Mouse (Mus musculus) neural tube, embryonic 15.5 days (tissue): ENCODE results near the gene Clic4. TPM values are rescaled to one million over a fixed set of nuclear protein-coding genes. Genes with fewer than 3 reads are reported as not detected.
"Not testable (repeated sequence)": the region's sequence is repeated elsewhere in the genome, so short reads cannot be mapped to it uniquely, and the experiment has no call there.

Experiments used
- ATAC-seq: fragments of 200-750 bp; cut with Nextera tagmentation; 2 replicates; pipeline ENCODE4 v1.8.0; 2017; ENCODE audit warnings: mild to moderate bottlenecking, moderate TSS enrichment, moderate library complexity; ENCODE audit not compliant: low FRiP score
- H3K27ac ChIP-seq: fragments of 300-500 bp; sonication (generic); replicated peaks from 2 replicates; pipeline ENCODE4 v1.5.1; 2015; ENCODE audit warnings: mild to moderate bottlenecking, inconsistent platforms
- H3K27me3 ChIP-seq: fragments of 300-500 bp; sonication (generic); replicated peaks from 2 replicates; pipeline ENCODE4 v1.6.1; 2015; ENCODE audit warnings: inconsistent platforms
- H3K36me3 ChIP-seq: fragments of 300-500 bp; sonication (generic); 2 replicates; pipeline ENCODE4 v1.6.1; 2015; ENCODE audit warnings: inconsistent platforms
- H3K4me1 ChIP-seq: fragments of 300-500 bp; sonication (generic); 2 replicates; pipeline ENCODE4 v1.6.1; 2015; ENCODE audit warnings: inconsistent platforms
- H3K4me2 ChIP-seq: fragments of 300-500 bp; sonication (generic); 2 replicates; pipeline ENCODE4 v1.6.1; 2015; ENCODE audit warnings: inconsistent platforms, mild to moderate bottlenecking, moderate library complexity
- H3K4me3 ChIP-seq: fragments of 300-500 bp; sonication (generic); replicated peaks from 2 replicates; pipeline ENCODE4 v1.5.1; 2015; ENCODE audit warnings: mild to moderate bottlenecking, inconsistent platforms
- H3K9ac ChIP-seq: fragments of 300-500 bp; sonication (generic); replicated peaks from 2 replicates; pipeline ENCODE4 v1.6.1; 2015; ENCODE audit warnings: mild to moderate bottlenecking, inconsistent platforms
- H3K9me3 ChIP-seq: fragments of 300-500 bp; sonication (generic); replicated peaks from 2 replicates; pipeline ENCODE4 v1.6.1; 2016; ENCODE audit warnings: inconsistent platforms
- WGBS: fragments of 180-500 bp; shearing (Covaris S2); methylation state at CpG from one replicate; pipeline ENCODE4 v1.1.7; 2015; ENCODE audit warnings: mixed read lengths; 5-methylcytosine and 5-hydroxymethylcytosine counted together
- polyA plus RNA-seq: library from polyadenylated mRNA; unstranded; fragments of >200 nt; fragmentation: Nextera tagmentation; extraction: Ambion mirVana; gene quantifications from 2 replicates; pipeline ENCODE4 v1.2.1, GENCODE M21; 2015

Clic4 gene
- polyA plus RNA-seq, 1 experiment from 2014 or later, result 45.3 TPM

GRCm38 (mm10) chr4:135291841-135292240, 19.2 kb upstream of the Clic4 start:
- no peak overlapping the region for H3K4me2 ChIP-seq
- no peak overlapping the region for H3K4me3 ChIP-seq
- H3K9ac ChIP-seq, result no peak overlapping the region
- 67% methylated on average over 6 of the region's 6 CpGs for WGBS
- H3K27ac ChIP-seq, result no peak overlapping the region
- no peaks in the 10 kb centered on the region for H3K36me3 ChIP-seq
- H3K4me1 ChIP-seq, result peaks cover 3% of the 10 kb centered on the region; the same call in 1 of the 2 replicates
- no peaks in the 10 kb centered on the region for H3K9me3 ChIP-seq
- no peak for ATAC-seq
- H3K27me3 ChIP-seq, result no peaks in the 10 kb centered on the region

DNA sequence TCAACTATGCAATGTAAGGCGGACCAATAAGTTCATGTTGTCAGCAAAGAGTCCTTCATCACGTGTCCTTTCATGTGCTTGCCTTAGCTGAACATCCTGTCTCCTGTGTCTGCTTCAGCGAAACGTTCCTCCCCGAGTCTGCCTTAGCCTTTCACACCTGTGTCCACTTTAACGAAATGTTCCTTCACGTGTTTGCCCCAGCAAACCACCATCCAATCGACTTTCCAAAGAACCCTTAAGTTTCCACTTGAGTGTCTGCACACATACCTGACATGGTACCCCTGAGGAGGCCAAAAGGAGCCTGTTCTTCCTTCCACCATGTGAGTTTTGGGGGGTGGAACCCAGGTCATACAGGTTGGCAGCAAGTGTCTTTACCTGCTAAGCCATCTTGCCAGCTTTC, 18.6 kb upstream of the Clic4 start:
- Histone ChIP-seq H3K4me2 (no peak overlapping the region), H3K9me3 (no peaks in the 10 kb centered on the region), H3K36me3 (no peaks in the 10 kb centered on the region), H3K4me3 (no peak overlapping the region), H3K4me1 (peaks cover 8% of the 10 kb centered on the region; the same call in 1 of the 2 replicates), H3K9ac (no peak overlapping the region), H3K27me3 (no peaks in the 10 kb centered on the region), H3K27ac (no peak overlapping the region)
- WGBS, result 92% methylated on average over 8 of the region's 8 CpGs
- no peak for ATAC-seq

GRCm38 (mm10) chr4:135287975-135288374, 15.4 kb upstream of the Clic4 start:
- Histone ChIP-seq H3K36me3 (no peaks in the 10 kb centered on the region), H3K9me3 (no peaks in the 10 kb centered on the region), H3K27me3 (no peaks in the 10 kb centered on the region), H3K4me3 (no peak overlapping the region), H3K27ac (no peak overlapping the region), H3K4me1 (peaks cover 8% of the 10 kb centered on the region; the same call in 1 of the 2 replicates), H3K9ac (no peak overlapping the region), H3K4me2 (no peak overlapping the region)
- no peak for ATAC-seq
- 45% methylated on average over 3 of the region's 3 CpGs for WGBS

DNA sequence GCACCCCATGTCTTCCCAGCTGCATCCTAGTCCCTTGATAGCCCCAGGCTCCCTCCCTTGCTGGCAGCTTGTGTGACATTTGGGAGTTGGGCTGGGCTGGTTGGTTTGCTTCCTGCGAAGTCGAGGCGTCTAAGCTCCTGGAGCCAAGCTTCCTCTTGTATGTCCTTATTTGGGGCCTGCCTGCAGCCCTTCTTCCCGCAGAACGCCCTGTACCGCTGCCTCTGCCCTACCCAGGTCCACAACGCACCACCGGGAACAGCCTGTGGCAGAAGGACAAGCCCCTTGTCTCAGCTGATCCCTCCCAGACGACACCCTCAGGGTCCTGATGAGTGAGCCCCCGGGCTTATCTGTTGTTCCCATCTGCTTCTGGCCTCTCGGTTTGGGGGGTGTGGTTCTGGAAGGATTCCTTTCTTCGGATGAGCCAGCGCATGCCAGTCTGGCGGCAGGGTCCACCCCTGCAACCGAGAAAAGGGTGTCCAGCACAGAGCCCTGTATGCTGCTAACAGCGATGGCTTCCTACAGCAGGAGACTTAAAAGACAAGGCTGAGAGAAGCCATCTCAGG, 14.3 kb upstream of the Clic4 start:
- Histone ChIP-seq H3K4me3 (no peak overlapping the region), H3K27ac (no peak overlapping the region), H3K9me3 (no peaks in the 10 kb centered on the region), H3K27me3 (no peaks in the 10 kb centered on the region), H3K4me2 (no peak overlapping the region; the same call in 1 of the 2 replicates), H3K9ac (no peak overlapping the region), H3K4me1 (peaks cover 8% of the 10 kb centered on the region; the same call in 1 of the 2 replicates), H3K36me3 (no peaks in the 10 kb centered on the region)
- 18% methylated on average over 16 of the region's 16 CpGs for WGBS
- no peak for ATAC-seq

- no peak overlapping the region for H3K27ac ChIP-seq
- H3K4me3 ChIP-seq, result no peak overlapping the region
- no peaks in the 10 kb centered on the region for H3K27me3 ChIP-seq
- H3K36me3 ChIP-seq, result no peaks in the 10 kb centered on the region
- no peak overlapping the region for H3K9ac ChIP-seq
- 67% methylated on average over 12 of the region's 12 CpGs for WGBS
- H3K4me1 ChIP-seq, result peaks cover 8% of the 10 kb centered on the region; the same call in 1 of the 2 replicates
- no peak for ATAC-seq
- no peak overlapping the region for H3K4me2 ChIP-seq
- no peaks in the 10 kb centered on the region for H3K9me3 ChIP-seq
These were observed 13.5 kb upstream of the Clic4 start for GRCm38 (mm10) chr4:135286033-135286622.

DNA sequence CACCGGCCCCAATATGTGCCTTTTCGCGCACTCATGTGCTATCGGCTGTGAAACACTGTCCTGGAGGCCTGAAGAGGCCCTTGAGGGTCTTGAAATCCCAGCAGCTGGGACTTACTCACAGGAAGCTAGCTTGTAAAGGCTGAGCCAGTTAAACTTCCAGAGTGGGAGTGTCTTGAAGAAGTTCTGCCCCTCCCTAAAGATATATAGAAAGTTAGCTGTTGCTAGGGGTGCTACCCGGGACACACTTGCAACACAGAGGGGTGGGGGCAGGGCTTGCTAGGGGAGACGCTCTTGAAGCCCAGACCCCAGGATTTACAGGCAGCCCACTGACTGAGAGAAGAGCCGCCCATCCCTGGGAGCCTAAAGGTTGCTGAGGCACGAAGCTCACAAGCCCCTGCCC, 12.8 kb upstream of the Clic4 start:
- no peak overlapping the region for H3K27ac ChIP-seq
- no peak overlapping the region for H3K4me2 ChIP-seq
- H3K9me3 ChIP-seq, result no peaks in the 10 kb centered on the region
- H3K9ac ChIP-seq, result no peak overlapping the region
- H3K4me1 ChIP-seq, result peaks cover 8% of the 10 kb centered on the region; the same call in 1 of the 2 replicates
- H3K4me3 ChIP-seq, result no peak overlapping the region
- ATAC-seq, result no peak
- H3K36me3 ChIP-seq, result no peaks in the 10 kb centered on the region
- no peaks in the 10 kb centered on the region for H3K27me3 ChIP-seq
- WGBS, result 49% methylated on average over 8 of the region's 8 CpGs

DNA sequence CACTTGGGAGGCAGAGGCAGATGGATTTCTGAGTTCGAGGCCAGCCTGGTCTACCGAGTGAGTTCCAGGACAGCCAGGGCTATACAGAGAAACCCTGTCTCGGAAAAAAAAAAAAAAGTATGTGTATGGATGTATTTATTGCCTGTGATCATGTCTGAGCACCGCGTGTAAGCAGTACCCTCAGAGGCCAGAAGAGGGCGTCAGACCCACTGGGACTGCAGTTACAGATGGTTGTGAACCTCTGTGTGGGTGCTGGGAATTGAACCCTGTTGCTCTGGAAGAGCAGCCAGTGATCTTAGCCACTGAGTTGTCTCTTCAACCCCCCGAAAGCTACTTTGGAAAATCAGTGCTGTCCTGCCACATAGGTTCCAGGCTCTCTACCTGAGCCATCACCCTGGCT, 11.3 kb upstream of the Clic4 start:
- H3K4me1 ChIP-seq, result peaks cover 8% of the 10 kb centered on the region; the same call in 1 of the 2 replicates
- no peak overlapping the region for H3K9ac ChIP-seq
- H3K27me3 ChIP-seq, result no peaks in the 10 kb centered on the region
- H3K9me3 ChIP-seq, result no peaks in the 10 kb centered on the region
- H3K4me2 ChIP-seq, result no peak overlapping the region
- no peak for ATAC-seq
- no peak overlapping the region for H3K4me3 ChIP-seq
- H3K36me3 ChIP-seq, result no peaks in the 10 kb centered on the region
- 88% methylated on average over 7 of the region's 7 CpGs for WGBS
- no peak overlapping the region for H3K27ac ChIP-seq

DNA sequence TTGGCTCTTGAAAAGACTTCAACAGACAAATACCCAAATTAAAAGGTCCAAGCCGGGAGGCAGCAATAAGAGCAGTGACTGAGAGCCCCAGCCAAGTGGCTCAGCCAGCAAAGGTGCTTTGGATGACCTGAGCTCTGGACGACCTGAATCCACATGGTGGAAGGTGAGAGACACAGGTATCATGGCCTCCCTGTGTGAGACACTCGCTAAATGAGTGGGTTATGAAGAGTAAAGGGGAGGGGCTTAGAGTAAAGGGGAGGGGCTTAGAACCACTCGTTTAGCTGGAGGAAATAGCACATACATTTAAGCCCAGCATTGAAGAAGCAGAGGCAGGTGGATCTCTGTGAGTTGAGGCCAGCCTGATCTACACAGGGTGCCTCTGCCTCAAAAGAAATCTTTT, 10.8 kb upstream of the Clic4 start:
- H3K27me3 ChIP-seq, result no peaks in the 10 kb centered on the region
- H3K4me2 ChIP-seq, result no peak overlapping the region
- no peaks in the 10 kb centered on the region for H3K36me3 ChIP-seq
- no peak overlapping the region for H3K9ac ChIP-seq
- H3K4me3 ChIP-seq, result no peak overlapping the region
- no peak overlapping the region for H3K27ac ChIP-seq
- no peaks in the 10 kb centered on the region for H3K9me3 ChIP-seq
- WGBS, result 76% methylated on average over 4 of the region's 4 CpGs
- H3K4me1 ChIP-seq, result peaks cover 8% of the 10 kb centered on the region; the same call in 1 of the 2 replicates
- no peak for ATAC-seq

GRCm38 (mm10) chr4:135282651-135283290, 10.2 kb upstream of the Clic4 start:
- H3K9me3 ChIP-seq, result no peaks in the 10 kb centered on the region
- H3K4me2 ChIP-seq, result no peak overlapping the region
- H3K27ac ChIP-seq, result no peak overlapping the region
- no peaks in the 10 kb centered on the region for H3K36me3 ChIP-seq
- 73% methylated on average over 13 of the region's 13 CpGs for WGBS
- H3K9ac ChIP-seq, result no peak overlapping the region
- H3K4me3 ChIP-seq, result no peak overlapping the region
- H3K27me3 ChIP-seq, result no peaks in the 10 kb centered on the region
- peaks cover 8% of the 10 kb centered on the region; the same call in 1 of the 2 replicates for H3K4me1 ChIP-seq
- ATAC-seq, result no peak

DNA sequence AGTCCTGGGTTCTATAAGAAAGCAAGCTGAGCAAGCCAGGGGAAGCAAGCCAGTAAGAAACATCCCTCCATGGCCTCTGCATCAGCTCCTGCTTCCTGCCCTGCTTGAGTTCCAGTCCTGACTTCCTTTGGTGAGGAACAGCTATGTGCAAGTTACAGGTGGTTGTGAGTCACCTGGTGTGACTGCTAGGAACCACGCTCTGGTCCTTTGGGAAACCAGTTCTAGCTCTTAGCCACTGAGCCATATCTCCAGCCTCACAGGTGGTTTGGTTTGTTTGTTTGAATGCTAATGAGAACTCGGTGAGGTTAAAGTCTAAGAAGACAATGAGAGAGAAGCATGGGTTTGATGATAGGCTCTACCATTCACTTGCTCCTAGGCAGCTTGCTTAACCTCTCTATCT, 7.4 kb upstream of the Clic4 start:
- not testable (repeated sequence) for H3K4me2 ChIP-seq, ATAC-seq, H3K9me3 ChIP-seq, H3K36me3 ChIP-seq, H3K4me3 ChIP-seq, H3K27me3 ChIP-seq, H3K9ac ChIP-seq, H3K4me1 ChIP-seq, H3K27ac ChIP-seq
- WGBS, result 68% methylated on average over 2 of the region's 2 CpGs

DNA sequence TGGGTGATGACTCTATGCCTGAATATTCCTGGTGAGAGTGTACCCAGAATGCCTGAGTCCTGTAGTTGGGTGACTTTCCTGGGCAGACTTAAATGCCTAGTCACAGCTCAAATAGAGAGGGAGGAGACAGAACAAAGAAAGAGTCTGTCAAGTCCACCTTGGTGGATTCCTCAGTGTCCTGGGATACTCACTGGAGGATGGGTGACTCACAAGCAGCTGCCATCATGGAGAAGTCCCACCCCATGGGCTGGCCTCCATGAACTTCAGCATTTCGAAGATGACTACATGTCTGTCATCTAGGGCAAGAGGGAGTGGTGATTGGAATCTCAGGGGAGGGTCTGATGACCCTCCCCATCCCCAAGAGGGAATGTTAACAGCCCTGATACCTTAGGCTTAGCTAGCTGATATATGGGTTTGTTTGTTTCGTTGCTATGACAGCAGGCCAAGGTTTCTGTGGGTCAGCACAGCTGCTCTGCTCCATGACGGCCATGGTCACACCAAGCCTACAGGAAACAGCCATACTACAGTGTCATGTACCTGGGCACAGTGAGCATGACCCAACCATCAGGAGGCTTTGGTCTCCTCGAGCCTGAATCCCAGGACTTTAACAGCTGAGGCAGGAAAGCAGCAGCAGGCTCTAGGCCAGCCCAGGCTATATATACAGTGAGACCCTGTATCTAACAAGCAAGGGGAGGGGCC, 4.2 kb upstream of the Clic4 start:
- no peak overlapping the region for H3K27ac ChIP-seq
- H3K4me3 ChIP-seq, result no peak overlapping the region
- no peak overlapping the region for H3K4me2 ChIP-seq
- no peaks in the 10 kb centered on the region for H3K9me3 ChIP-seq
- peaks cover 9% of the 10 kb centered on the region; the same call in 1 of the 2 replicates for H3K27me3 ChIP-seq
- peaks cover 8% of the 10 kb centered on the region for H3K4me1 ChIP-seq
- ATAC-seq, result no peak
- no peaks in the 10 kb centered on the region for H3K36me3 ChIP-seq
- WGBS, result 60% methylated on average over 4 of the region's 4 CpGs
- H3K9ac ChIP-seq, result no peak overlapping the region
